Mouse (Mus musculus) liver, embryonic 14.5 days (tissue): ENCODE measurements around the gene Gpat3.

Experiments
- CTCF ChIP-seq: IDR thresholded peaks from 2 replicates; pipeline ENCODE4 v1.5.1; 2016; ENCODE audit warnings: antibody characterized with exemption, low read depth, control low read depth
- EP300 ChIP-seq: IDR thresholded peaks from 2 replicates; pipeline ENCODE4 v1.6.1; 2016; ENCODE audit warnings: antibody characterized with exemption, low read depth

- no peak for TF ChIP-seq EP300
- no peak for TF ChIP-seq CTCF
Observed at GRCm38 (mm10) chr5:100837907-100838306, 7.6 kb upstream of the Gpat3 start.
